Mouse (Mus musculus) forelimb bud, embryonic 11.5 days (tissue): Measurements from ENCODE around the gene Amn1.
"Not testable (repeated sequence)": the region's sequence is repeated elsewhere in the genome, so short reads cannot be mapped to it uniquely, and the experiment has no call there.

Experiments used
- DNase-seq: peaks from one replicate; pipeline ENCODE4 v3.0.0-alpha.2; 2012; ENCODE audit warnings: low read depth, low spot score

Gene Amn1

DNA sequence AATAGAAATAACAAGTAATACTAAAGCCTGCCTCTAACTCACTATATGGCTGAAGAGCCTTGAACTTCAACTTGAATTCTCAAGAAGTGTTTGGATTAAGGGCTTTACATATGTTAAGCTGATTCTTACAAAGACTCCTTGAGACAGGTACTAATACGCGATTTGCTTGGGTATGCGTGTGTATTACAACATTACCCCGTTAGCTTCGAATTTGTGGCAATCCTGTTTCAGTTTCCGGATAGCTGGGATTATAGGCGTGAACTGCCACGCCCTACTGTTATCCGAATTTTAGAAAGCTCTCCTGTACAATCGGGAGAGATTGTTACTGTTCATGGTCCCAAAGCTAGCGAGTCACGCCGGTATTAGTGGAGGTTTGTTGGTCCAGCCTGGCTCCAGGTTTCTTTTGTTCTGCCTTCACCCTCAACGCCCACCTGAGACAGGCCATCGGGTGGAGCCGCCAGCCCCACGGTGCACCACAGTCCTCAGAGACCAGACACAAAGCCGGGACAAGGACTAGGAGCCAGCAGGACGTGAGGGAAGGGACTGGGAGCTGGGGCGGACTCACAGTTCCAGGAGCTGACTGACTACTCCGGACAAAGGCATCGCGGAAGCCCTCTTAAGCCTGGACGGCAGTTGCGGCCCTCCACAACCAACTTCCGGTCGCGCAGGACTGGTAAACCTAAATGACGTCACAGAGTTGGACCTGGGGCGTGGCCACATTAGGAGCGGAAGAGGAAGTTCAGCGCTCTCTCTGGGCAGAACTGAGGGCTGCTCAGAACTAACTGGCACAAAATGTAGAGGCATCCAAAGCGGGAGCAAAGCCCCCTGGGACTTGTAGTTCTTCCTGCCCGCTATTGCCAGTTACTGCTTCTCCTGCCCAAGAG, at the start of gene Amn1:
Gene Amn1, minus strand, starts transcription at position 672 of the 884 bp plus-strand sequence.
- peak; percentile 98 for DNase-seq

- peak; percentile 5 for DNase-seq
Observed at GRCm38 (mm10) chr6:149236807-149237206, 48.3 kb upstream of the Amn1 start.

DNA sequence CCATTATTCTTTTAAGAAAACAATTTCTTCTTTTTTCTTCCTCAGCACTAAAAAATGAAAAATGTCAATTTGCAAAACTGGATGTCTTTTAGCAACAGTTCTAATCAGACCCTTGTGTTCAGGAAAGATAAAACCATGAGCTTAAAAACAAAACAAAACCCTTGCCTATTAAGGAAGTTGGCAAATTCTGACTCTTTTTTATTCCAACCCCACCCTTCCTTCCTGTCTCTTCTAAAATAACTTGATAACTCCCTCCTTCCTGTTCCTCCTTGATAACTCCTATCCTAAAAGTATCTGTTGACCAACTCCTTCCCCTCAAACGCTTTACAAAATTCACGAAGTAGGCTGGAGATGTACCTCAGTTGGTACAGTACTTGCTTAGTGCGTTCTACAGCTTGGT, 45.4 kb upstream of the Amn1 start:
- no peak for DNase-seq

GRCm38 (mm10) chr6:149224751-149225150, 36.2 kb upstream of the Amn1 start:
- no peak for DNase-seq

DNA sequence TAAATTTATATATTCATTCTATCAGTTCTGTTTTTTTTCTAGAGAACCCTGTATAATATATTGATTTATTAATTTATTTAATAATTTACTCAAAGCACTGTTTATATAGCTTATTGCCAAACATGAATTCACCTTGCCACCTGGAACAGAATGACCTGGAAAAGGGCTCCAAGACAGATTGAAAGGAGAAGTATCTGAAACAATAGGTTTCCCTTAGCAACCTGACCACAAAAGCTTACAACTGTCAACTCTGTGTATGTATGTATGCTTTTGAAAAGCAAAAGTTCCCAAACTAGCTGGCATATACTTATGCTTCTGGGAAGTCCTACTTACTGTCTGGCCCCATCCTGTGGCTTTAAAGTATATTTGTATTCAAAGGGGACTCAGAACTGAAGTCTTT, 32.8 kb upstream of the Amn1 start:
- no peak for DNase-seq

DNA sequence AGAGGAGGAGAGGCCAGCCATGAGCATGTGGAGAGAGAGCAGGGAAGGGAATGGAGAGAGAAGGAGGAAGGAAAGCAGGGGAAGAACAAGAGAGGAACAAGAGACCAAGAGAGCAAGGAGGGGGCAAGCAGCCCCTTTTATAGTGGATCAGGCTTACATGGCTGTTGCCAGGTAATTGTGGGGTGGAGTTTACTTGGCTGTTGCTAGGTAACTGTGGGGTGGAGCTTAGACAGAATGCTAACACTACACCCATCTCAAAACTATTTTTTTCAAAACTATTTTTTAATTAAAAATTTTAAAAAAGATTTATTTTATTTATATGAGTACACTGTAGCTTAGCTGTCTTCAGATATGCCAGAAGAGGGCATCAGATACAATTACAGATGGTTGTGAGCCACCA, 10.1 kb upstream of the Amn1 start:
- no peak for DNase-seq

DNA sequence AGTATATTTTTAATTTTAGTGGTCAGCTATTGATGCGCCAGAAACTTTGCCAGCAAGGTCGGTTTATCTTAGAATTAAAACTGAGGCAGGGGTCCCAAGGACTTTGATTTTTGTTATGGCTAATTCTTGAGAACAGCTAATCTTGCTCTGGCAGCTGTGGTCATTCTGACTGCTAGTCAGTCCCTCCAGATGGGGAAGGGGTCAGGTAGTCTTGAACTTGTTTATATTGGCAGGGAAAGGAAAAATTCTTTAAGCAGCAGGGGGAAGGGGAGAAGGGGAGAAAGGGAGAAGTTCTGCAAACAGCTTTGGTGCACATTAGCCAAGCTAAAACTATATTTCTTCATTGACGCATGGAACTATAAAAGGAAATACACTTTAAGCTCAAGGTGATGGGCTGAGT, 8.6 kb upstream of the Amn1 start:
- DNase-seq, result no peak

DNA sequence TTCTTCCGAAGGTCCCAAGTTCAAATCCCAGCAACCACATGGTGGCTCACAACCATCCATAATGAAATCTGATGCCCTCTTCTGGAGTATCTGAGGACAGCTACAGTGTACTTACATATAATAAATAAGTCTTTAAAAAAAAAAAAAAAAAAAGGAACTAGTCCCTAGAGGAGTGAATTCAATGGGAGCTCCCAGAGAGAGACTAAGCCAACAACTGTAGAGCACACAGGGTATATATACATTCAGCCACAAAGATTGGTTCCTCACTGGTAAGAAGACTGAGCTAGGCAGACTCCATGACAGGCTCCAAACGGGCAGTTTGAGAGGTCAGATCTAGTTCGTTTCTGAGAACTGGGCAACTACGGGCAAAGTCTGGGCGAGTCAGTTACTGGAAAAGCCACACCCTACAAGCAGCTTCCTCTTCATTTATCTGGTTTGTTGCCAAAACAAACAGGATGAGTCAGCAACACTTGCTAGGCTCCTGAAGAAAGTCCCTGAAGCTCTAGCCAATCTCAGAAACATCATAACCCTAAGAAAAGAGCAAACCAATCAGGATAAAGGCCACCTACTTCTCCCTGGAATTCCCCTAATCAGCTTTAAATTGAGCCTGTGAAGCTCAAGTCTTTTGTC, 4.9 kb upstream of the Amn1 start:
- peak; percentile 5 for DNase-seq

DNA sequence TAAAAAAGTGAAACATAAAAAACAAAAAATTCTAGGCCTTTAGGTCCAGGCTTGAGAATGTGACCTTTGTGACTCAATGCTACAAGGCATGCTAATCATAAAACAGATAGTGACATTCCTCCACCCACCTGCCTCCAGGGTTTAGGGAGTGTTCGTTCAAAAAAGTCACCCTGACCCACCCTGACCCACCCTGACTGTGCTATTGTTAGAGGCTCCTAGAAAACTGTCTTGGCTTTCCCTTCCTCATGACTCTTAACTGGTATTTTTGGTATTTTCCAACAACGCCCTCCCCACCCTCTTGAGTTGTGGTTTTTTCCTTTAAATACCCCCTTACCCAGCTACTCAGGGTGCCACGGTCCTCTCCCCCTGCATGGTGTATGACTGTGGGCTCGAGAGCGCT, 3.4 kb upstream of the Amn1 start:
- DNase-seq, result not testable (repeated sequence)

- no peak for DNase-seq
Observed at GRCm38 (mm10) chr6:149189340-149189922, 919 bp upstream of the Amn1 start.

DNA sequence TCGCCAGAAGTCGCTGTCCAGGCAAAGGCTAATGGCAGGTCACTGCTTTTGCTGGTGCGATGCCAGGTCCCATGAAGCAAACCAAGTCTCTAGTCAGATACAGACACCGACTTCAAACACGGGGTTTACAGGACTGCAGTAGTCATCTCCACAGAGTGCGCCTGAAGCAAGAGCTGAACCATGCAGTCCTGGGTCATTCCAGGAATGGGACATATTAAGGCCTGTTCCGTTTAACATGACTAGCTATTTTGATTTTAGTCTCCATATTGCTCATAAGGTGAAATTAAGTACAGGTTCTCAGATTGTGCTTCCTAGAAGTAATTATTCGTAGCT, 379 bp upstream of the Amn1 start:
- no peak for DNase-seq

GRCm38 (mm10) chr6:149187371-149187770, 1.1 kb downstream of the Amn1 start:
- DNase-seq, result no peak

DNA sequence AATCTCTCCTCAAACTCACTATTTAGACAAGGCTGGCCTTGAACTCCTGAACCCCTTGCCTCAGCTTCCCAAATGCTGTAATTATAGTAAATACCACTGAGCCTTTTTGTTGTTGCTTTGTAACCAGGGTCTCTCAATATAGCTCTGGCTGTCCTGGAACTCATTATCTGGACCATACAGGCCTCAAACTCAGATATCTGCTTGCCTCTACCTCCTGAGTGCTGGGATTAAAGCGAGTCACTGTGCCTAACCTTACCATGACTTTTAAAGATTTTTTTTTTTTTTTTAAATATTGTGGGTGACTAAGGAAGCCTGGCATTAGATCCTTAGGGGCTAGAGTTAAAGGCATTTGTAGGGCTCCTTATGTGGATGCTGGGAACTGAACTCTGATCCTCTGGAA, 4.5 kb downstream of the Amn1 start:
- DNase-seq, result no peak

DNA sequence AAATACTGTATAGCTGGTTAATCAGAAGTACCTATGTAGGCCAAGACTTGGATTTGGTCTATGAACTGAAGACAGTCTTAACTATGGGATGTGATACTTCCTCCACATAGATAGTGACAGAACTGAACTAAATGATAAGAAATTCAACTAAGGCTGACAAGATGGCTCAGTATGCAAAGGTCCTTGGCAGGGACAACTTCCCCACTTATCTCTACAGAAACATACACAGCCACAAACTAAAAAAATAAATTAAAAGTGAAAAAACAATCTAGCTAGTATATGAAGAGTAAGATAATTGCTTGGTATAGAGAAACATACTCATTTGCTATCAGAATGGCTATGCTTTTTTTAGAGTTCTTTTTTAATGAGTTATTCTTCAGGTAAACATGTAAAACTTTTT, 9.4 kb downstream of the Amn1 start:
- DNase-seq, result no peak

DNA sequence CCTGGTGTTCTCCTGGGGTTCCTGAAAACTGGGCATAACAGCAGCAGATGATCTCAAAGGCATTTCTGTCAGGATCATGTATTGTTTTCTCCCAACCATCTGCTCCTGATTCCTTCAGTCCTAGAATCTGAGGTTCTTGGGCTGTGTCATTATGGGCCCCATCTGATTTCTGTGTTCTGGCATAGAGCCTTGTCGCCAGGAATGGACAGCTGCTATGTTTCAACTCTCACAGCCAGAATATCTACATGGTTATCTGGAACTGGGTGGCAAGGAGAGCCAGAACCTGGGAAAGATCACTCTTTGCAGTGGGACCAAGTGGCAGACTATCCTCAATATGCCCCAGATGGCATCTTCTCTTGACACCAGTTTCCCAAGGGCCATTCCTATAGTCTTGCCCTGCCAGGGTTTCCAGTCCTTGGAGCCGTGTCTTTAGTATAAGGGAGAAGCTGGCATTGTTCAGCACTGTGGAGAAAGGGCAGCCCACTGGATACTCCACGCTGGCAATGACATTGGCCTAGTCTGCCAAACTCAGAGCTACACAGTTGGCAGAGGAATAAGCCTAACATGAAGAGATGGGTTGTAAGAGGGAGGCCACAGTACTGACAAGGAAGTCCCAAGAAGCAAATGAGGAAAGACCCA, 13.5 kb downstream of the Amn1 start:
- DNase-seq, result no peak

- DNase-seq, result no peak
Observed at GRCm38 (mm10) chr6:149173831-149174625, 14.5 kb downstream of the Amn1 start.

DNA sequence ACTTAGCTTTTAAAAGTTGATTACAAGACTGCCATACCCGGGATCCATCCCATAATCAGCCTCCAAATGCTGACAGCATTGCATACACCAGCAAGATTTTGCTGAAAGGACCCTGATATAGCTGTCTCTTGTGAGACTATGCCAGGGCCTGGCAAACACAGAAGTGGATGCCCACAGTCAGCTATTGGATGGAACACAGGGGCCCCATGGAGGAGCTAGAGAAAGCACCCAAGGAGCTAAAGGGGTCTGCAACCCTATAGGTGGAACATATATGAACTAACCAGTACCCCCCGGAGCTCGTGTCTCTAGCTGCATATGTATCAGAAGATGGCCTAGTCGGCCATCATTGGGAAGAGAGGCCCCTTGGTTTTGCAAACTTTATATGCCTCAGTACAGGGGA, 18.5 kb downstream of the Amn1 start:
- DNase-seq, result not testable (repeated sequence)

- no peak for DNase-seq
Observed at GRCm38 (mm10) chr6:149168436-149168835, 20.1 kb downstream of the Amn1 start.

DNA sequence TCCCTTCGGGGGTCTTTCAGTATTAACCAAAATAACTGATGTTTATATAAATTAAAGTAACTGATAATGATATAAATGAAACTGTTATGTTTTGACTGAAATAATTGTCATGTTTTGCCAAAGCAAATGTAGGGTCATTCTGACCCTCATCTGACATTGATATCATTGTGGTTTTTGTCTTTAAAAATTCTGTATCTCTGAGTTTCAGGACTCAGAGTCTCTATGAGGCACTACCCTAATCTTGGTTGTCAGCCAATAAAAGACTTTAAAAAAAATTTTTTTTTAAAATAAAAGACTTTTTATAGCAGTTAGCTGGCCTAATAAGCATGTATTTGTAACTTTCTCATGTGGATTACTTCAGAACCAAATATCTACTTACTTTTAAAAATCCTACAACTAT, 20.8 kb downstream of the Amn1 start:
- DNase-seq, result no peak

GRCm38 (mm10) chr6:149167038-149167437, 21.5 kb downstream of the Amn1 start:
- DNase-seq, result not testable (repeated sequence)

DNA sequence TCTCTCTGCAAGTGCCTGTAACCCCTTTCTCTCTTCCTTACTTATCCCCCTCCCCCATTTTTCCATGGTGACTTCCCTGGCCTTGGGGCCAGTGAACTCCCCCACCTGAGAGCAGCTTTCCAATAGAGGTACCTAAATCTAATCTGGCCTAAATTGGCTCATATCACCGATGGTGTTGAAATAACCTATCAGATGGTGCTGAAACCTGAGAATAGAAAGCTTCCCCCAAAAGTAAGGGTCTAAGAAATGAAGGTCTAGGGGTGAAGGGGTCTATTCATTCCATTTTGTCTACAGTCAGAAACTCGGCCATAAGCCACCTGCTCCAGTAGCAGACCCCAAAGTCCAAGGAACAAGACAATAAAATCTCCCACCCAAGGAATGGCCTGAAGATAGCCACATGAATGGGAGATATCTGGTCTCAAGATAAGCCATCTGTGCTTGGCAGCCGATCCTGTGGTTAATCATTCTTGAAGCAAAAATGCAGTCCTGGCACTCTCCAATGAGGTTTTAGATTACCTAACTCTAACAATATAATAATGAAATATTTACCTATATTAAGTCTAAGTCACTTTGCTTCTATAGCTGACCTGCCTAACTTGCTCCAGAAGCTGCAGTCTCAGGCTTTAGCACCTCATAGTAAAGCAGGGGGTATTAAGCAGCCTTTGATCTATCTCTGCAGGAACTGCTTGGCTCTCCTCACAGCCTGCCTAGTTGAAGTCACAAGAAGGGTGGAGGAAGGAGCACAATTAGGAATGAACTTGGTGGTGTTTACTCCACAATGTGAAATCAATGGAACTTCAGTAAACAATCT, 33.3 kb downstream of the Amn1 start:
- DNase-seq, result no peak
